In genomic region chr12:55387083-55387787, GRCm38 (mm10) we compare ENCODE assay signal across 15 mouse cellular contexts. TPM values are rescaled to one million over a fixed set of nuclear protein-coding genes. Genes with fewer than 3 reads are reported as not detected.
DNase-seq lines count a peak whose midpoint lies in the region; ATAC-seq lines count a peak whose summit lies in the region.
"Had no signal": no experiment of that assay in that cellular context is flagged by ENCODE, and none has a peak within 500 bp of the region (broad histone marks: within the 10 kb centered on the region; RNA-seq: fewer than 3 reads in every experiment).

No protein-coding gene starts in this region.

- DNase-seq in adrenal gland, adult (ENCODE audit: inconsistent age in 2 of 2, low spot score in 1 of 2): peak; percentile 50 to 84
- no peak for DNase-seq in adrenal gland, postnatal 4 days (ENCODE audit: low spot score in 2 of 2)
- no peak for DNase-seq in liver
- DNase-seq in adrenal gland, postnatal 14 days: peak; percentile 54
- DNase-seq in gastrocnemius, postnatal 25 days: no peak
- DNase-seq in cerebellum, adult 9-11 months: no peak
- DNase-seq: cerebellum, adult 11 months; left cerebral cortex, postnatal 4 days had no signal

- no peak overlapping the region for H3K4me3 ChIP-seq in liver, embryonic 12.5 days
- H3K4me3 ChIP-seq: forebrain, embryonic 10.5 days; heart, embryonic 10.5 days; hindbrain, embryonic 12.5 days; lung, embryonic 15.5 days; midbrain, embryonic 12.5 days had no signal

- 0 out of 2 replicates have a peak, but pooled peaks cover 5% of the 10 kb centered on the region for H3K27me3 ChIP-seq in liver, embryonic 12.5 days (replicated peaks)
- H3K27me3 ChIP-seq: hindbrain, embryonic 12.5 days; lung, embryonic 15.5 days had no signal

- H3K9ac ChIP-seq in liver, embryonic 12.5 days: no peak overlapping the region
- H3K9ac ChIP-seq: hindbrain, embryonic 12.5 days; lung, embryonic 15.5 days had no signal

- H3K4me1 ChIP-seq in liver, embryonic 12.5 days: peaks cover 26% of the 10 kb centered on the region
- H3K4me1 ChIP-seq: hindbrain, embryonic 12.5 days had no signal

- WGBS in liver, embryonic 12.5 days (ENCODE audit: insufficient replicate concordance): 54% methylated on average over 7 of the region's 7 CpGs

- H3K9me3 ChIP-seq in liver, embryonic 12.5 days (replicated peaks): no peaks in the 10 kb centered on the region
- H3K9me3 ChIP-seq: forebrain, embryonic 10.5 days; heart, embryonic 10.5 days; hindbrain, embryonic 12.5 days; lung, embryonic 15.5 days; midbrain, embryonic 12.5 days had no signal

- no peak overlapping the region for H3K4me2 ChIP-seq in liver, embryonic 12.5 days
- H3K4me2 ChIP-seq: hindbrain, embryonic 12.5 days; lung, embryonic 15.5 days; midbrain, embryonic 12.5 days had no signal

- no peak overlapping the region for H3K27ac ChIP-seq in liver, embryonic 12.5 days
- H3K27ac ChIP-seq: hindbrain, embryonic 12.5 days; midbrain, embryonic 12.5 days had no signal

- peak; percentile 53; the same call in 1 of the 2 replicates for ATAC-seq in liver, embryonic 12.5 days
- peak; percentile 11; the same call in 1 of the 2 replicates for ATAC-seq in megakaryocyte, adult 5-6 weeks (ENCODE audit: poor library complexity, severe bottlenecking)

- no peaks in the 10 kb centered on the region for H3K36me3 ChIP-seq in liver, embryonic 12.5 days
- H3K36me3 ChIP-seq: heart, embryonic 10.5 days; lung, embryonic 15.5 days; midbrain, embryonic 12.5 days had no signal

RNA-seq across cellular contexts. Expression of gene Psma6, which starts 3.2 kb away (rescaled TPM):
- 100 to 1,000 TPM; 234 to 258 TPM for total RNA-seq in adrenal gland, postnatal 4 days (2021)
- polyA plus RNA-seq in liver, embryonic 12.5 days (2016; fragmentation: Nextera tagmentation; extraction: Ambion mirVana): 282 and 290 TPM in 2 replicates
- total RNA-seq in adrenal gland, postnatal 14 days (2021): 226 and 253 TPM in 2 replicates
- total RNA-seq in megakaryocyte, adult 5-6 weeks (2015): 237 and 241 TPM in 2 replicates
- total RNA-seq in megakaryocyte, adult 5-6 weeks (2017): 230 and 242 TPM in 2 replicates
- 100 to 1,000 TPM; 140 to 155 TPM for total RNA-seq in gastrocnemius, postnatal 25 days (2021)

Comparison
In these comparisons a context has a peak if more than half of its experiments do, and no peak if none do; other contexts are left out.
1. DNase-seq: peak in adrenal gland, adult (2 of 2) and adrenal gland, postnatal 14 days (single experiment); none in adrenal gland, postnatal 4 days (0 of 2), liver (single experiment), gastrocnemius, postnatal 25 days (single experiment) and cerebellum, adult 9-11 months (single experiment).